Mouse (Mus musculus): ENCODE results near the gene Syvn1.

DNA sequence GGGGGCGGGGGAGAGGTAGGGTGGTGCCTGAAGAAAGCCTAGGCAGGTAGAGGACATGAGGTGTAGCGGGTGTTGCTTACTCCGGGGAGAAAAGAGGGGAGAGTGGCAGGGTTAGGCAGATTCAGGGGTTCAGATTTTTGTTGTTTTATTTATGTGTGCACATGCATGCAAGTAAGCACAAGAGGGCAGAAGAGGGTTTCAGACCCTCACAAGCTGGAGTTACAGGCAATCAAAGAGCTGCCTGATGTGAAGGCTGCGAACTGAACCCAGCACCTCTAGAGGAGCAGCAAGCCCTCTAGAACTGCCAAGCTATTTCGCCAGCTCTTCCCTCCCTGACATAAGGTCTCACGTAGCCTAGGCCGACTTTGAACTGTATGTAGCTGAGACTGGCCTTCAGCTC is 29.8 kb upstream of the Syvn1 start:
- TF ChIP-seq CTCF (IDR thresholded peaks at IDR 0.05; ENCODE audit: insufficient read depth, low read length) (no peak), POLR2A (IDR thresholded peaks at IDR 0.05; ENCODE audit: borderline replicate concordance, extremely low read depth, low read depth, low read length) (no peak)

Data from lung, adult 2 months (tissue).